Mouse (Mus musculus) embryonic facial prominence, embryonic 10.5 days (tissue): ENCODE measurements at regions not wholly inside any gene's neighbourhood (a gene's known extent, or its start where the extent isn't known, plus 50 kb on each side); places are given as distances from the start of the nearest gene placed in this dataset.

Source experiments
- DNase-seq: peaks from one replicate; pipeline ENCODE4 v3.0.0-alpha.2; 2017; ENCODE audit warnings: low spot score
- H3K27ac ChIP-seq: fragments of 300-500 bp; sonication (generic); replicated peaks from 2 replicates; pipeline ENCODE4 v1.5.1; 2016; ENCODE audit warnings: mild to moderate bottlenecking
- H3K27me3 ChIP-seq: fragments of 300-500 bp; sonication (generic); replicated peaks from 2 replicates; pipeline ENCODE4 v1.6.1; 2016; ENCODE audit warnings: low read depth, mild to moderate bottlenecking; ENCODE audit not compliant: poor library complexity, severe bottlenecking
- H3K36me3 ChIP-seq: fragments of 300-500 bp; sonication (generic); replicated peaks from 2 replicates; pipeline ENCODE4 v1.6.1; 2016; ENCODE audit warnings: mild to moderate bottlenecking, moderate library complexity
- H3K4me1 ChIP-seq: fragments of 300-500 bp; sonication (generic); 2 replicates; pipeline ENCODE4 v1.6.1; 2016
- H3K4me3 ChIP-seq: fragments of 300-500 bp; sonication (generic); 2 replicates; pipeline ENCODE4 v1.5.1; 2016; ENCODE audit warnings: mild to moderate bottlenecking, moderate library complexity
- H3K9me3 ChIP-seq: fragments of 300-500 bp; sonication (generic); 2 replicates; pipeline ENCODE4 v1.6.1; 2016; ENCODE audit warnings: mild to moderate bottlenecking
- WGBS: fragments of 180-500 bp; shearing (Covaris S2); methylation state at CpG from one replicate; pipeline ENCODE4 v1.1.7; 2016; 5-methylcytosine and 5-hydroxymethylcytosine counted together

- no peak overlapping the region for H3K4me3 ChIP-seq
- H3K4me1 ChIP-seq, result peaks cover 6% of the 10 kb centered on the region
- H3K27me3 ChIP-seq, result no peaks in the 10 kb centered on the region
- H3K9me3 ChIP-seq, result no peaks in the 10 kb centered on the region
- no peak for DNase-seq
- no peaks in the 10 kb centered on the region for H3K36me3 ChIP-seq
- H3K27ac ChIP-seq, result no peak overlapping the region
These were observed 174.5 kb upstream of the Car8 start for GRCm38 (mm10) chr4:8413307-8413706.

DNA sequence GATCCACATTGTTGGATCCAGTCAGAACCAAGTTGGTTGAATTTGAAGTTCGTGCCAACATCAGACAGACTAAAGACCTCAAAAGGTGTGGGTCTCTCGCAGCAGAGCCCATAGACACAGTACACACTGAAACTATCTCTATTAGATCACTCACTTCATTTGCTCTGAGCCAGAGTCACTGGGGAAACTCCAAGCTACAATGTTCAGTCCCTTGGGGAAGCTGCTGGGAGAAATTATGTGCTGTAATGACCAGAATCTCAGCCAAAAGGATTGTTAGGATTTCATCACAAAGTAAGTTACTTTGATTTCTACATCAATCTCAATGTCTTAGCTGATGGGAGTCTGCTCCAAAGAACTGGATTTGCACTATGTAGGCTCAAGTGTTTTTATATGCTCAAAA, 161.2 kb upstream of the Car8 start:
- no peak for DNase-seq
- H3K27ac ChIP-seq, result no peak overlapping the region
- H3K9me3 ChIP-seq, result no peaks in the 10 kb centered on the region
- WGBS, result 94% methylated on average over 2 of the region's 2 CpGs
- no peaks in the 10 kb centered on the region for H3K27me3 ChIP-seq
- H3K36me3 ChIP-seq, result no peaks in the 10 kb centered on the region
- peaks cover 3% of the 10 kb centered on the region; the same call in 1 of the 2 replicates for H3K4me1 ChIP-seq
- H3K4me3 ChIP-seq, result no peak overlapping the region

DNA sequence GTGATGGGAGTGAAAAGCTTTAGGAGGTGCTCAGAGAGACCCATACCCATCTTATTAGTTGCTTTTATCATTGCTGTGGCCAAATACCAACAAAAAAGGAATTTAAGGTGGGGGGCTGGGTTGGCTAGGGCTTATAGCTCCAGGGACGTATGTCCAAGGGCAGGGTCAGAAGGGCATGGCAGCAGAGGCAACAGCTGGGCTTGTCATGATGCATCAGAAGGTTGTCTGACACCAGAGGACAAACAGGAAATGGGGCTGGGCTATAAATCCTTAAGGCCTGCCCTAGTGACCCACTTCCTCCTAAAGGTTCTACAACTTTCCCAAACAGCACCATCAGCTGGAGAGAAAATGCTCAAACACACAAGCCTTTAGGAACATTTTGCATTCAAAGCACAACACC, 160.6 kb upstream of the Car8 start:
- DNase-seq, result no peak
- Histone ChIP-seq H3K27me3 (no peaks in the 10 kb centered on the region), H3K4me3 (no peak overlapping the region), H3K36me3 (no peaks in the 10 kb centered on the region), H3K27ac (no peak overlapping the region), H3K9me3 (no peaks in the 10 kb centered on the region), H3K4me1 (peaks cover 3% of the 10 kb centered on the region; the same call in 1 of the 2 replicates)
- 51% methylated on average over 1 of the region's 1 CpGs for WGBS

- H3K9me3 ChIP-seq, result no peaks in the 10 kb centered on the region
- 79% methylated on average over 4 of the region's 4 CpGs for WGBS
- H3K4me3 ChIP-seq, result no peak overlapping the region
- no peaks in the 10 kb centered on the region for H3K27me3 ChIP-seq
- peaks cover 3% of the 10 kb centered on the region; the same call in 1 of the 2 replicates for H3K4me1 ChIP-seq
- no peaks in the 10 kb centered on the region for H3K36me3 ChIP-seq
- H3K27ac ChIP-seq, result no peak overlapping the region
- DNase-seq, result no peak
These were observed 160.1 kb upstream of the Car8 start for GRCm38 (mm10) chr4:8398969-8399368.

DNA sequence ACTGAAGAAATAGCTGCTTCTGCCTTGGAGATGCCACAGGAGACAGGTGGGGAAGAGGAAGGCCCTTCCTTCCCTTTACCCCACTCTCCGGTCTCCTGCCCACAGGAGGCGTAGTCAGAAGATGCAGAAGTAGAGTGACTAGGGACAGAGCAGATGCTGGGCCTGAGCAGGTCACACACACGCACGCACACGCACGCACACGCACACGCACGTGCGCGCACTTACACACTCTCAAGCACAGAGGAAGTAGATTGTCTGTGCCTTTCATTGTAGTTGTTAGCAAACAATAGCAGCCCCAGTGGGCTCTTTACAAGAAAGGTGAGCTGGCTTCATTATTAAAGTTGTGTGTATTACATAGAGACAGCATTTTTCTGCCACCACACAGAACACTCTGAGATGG, 144.3 kb upstream of the Car8 start:
- no peak overlapping the region for H3K27ac ChIP-seq
- no peaks in the 10 kb centered on the region for H3K36me3 ChIP-seq
- 0 out of 2 replicates have a peak, but pooled peaks cover 3% of the 10 kb centered on the region for H3K27me3 ChIP-seq
- H3K4me3 ChIP-seq, result no peak overlapping the region
- no peak for DNase-seq
- H3K9me3 ChIP-seq, result no peaks in the 10 kb centered on the region
- whole genome bisulfite sequencing, result 95% methylated on average over 11 of the region's 11 CpGs
- peaks cover 13% of the 10 kb centered on the region; the same call in 1 of the 2 replicates for H3K4me1 ChIP-seq

DNA sequence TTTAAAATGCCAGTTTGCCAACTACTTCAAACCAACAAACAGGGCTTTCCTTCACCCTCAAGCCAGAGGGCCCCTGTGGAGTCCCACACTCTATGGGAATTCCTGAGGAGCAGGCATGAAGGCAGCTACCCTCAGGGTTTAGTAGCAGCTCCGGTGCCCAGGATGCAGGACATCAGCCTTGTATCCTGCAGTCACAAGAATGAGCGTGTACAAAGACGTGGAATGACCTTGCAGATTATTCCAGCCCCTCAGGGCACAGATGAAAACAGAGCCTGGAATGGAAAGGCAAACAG, 143.2 kb upstream of the Car8 start:
- H3K4me1 ChIP-seq, result peaks cover 13% of the 10 kb centered on the region; the same call in 1 of the 2 replicates
- H3K4me3 ChIP-seq, result no peak overlapping the region
- H3K27me3 ChIP-seq, result 0 out of 2 replicates have a peak, but pooled peaks cover 3% of the 10 kb centered on the region
- DNase-seq, result peak; percentile 11
- H3K9me3 ChIP-seq, result no peaks in the 10 kb centered on the region
- 34% methylated on average over 3 of the region's 3 CpGs for WGBS
- no peaks in the 10 kb centered on the region for H3K36me3 ChIP-seq
- no peak overlapping the region for H3K27ac ChIP-seq

GRCm38 (mm10) chr4:8381408-8382124, 142.7 kb upstream of the Car8 start:
- peak; percentile 31 for DNase-seq
- Histone ChIP-seq H3K27ac (no peak overlapping the region), H3K4me1 (peaks cover 13% of the 10 kb centered on the region; the same call in 1 of the 2 replicates), H3K36me3 (no peaks in the 10 kb centered on the region), H3K27me3 (0 out of 2 replicates have a peak, but pooled peaks cover 3% of the 10 kb centered on the region), H3K9me3 (no peaks in the 10 kb centered on the region), H3K4me3 (no peak overlapping the region)
- 27% methylated on average over 13 of the region's 13 CpGs for WGBS

- H3K27ac ChIP-seq, result no peak overlapping the region
- 61% methylated on average over 5 of the region's 5 CpGs for WGBS
- H3K4me3 ChIP-seq, result no peak overlapping the region
- 0 out of 2 replicates have a peak, but pooled peaks cover 3% of the 10 kb centered on the region for H3K27me3 ChIP-seq
- H3K9me3 ChIP-seq, result no peaks in the 10 kb centered on the region
- peak; percentile 58 for DNase-seq
- peaks cover 13% of the 10 kb centered on the region; the same call in 1 of the 2 replicates for H3K4me1 ChIP-seq
- no peaks in the 10 kb centered on the region for H3K36me3 ChIP-seq
These were observed 142.0 kb upstream of the Car8 start for GRCm38 (mm10) chr4:8380711-8381338.

GRCm38 (mm10) chr4:8374737-8375489, 136.1 kb upstream of the Car8 start:
- DNase-seq, result no peak
- no peak overlapping the region for H3K4me3 ChIP-seq

DNA sequence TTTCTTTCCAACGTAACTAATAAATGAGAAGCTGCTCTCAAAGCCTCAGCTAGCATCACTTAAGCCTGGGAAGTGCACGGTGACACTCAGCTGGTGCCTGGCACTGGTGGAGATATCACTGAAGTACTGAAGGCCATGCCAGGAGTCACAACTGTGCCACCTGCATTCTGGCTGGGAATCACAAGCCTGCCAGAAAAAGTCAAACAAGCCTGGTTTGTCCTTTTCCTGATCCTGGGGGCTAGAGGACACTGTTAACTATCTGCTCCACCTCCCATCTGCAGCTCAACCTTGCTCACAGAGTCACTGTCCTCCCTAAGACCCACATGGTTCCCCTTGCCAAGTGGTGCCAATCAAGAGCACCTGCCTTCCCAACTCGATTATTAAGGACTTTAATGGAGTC, 135.2 kb upstream of the Car8 start:
- H3K4me3 ChIP-seq, result no peak overlapping the region
- 81% methylated on average over 3 of the region's 3 CpGs for WGBS

More at GRCm38 (mm10) chr4:8374737-8375489, 136.1 kb upstream of the Car8 start:
- 57% methylated on average over 6 of the region's 6 CpGs for WGBS
- Histone ChIP-seq H3K4me1 (no peaks in the 10 kb centered on the region), H3K27me3 (no peaks in the 10 kb centered on the region), H3K9me3 (no peaks in the 10 kb centered on the region), H3K36me3 (no peaks in the 10 kb centered on the region), H3K27ac (no peak overlapping the region)

GRCm38 (mm10) chr4:8372069-8372468, 133.2 kb upstream of the Car8 start:
- Histone ChIP-seq H3K4me1 (no peaks in the 10 kb centered on the region), H3K27ac (no peak overlapping the region), H3K36me3 (no peaks in the 10 kb centered on the region), H3K27me3 (no peaks in the 10 kb centered on the region), H3K4me3 (no peak overlapping the region), H3K9me3 (no peaks in the 10 kb centered on the region)
- 69% methylated on average over 3 of the region's 3 CpGs for WGBS
- DNase-seq, result no peak

More for the DNA sequence above, 135.2 kb upstream of the Car8 start:
- DNase-seq, result no peak
- no peaks in the 10 kb centered on the region for H3K27me3 ChIP-seq
- no peaks in the 10 kb centered on the region for H3K4me1 ChIP-seq
- H3K36me3 ChIP-seq, result no peaks in the 10 kb centered on the region
- H3K9me3 ChIP-seq, result no peaks in the 10 kb centered on the region
- no peak overlapping the region for H3K27ac ChIP-seq

DNA sequence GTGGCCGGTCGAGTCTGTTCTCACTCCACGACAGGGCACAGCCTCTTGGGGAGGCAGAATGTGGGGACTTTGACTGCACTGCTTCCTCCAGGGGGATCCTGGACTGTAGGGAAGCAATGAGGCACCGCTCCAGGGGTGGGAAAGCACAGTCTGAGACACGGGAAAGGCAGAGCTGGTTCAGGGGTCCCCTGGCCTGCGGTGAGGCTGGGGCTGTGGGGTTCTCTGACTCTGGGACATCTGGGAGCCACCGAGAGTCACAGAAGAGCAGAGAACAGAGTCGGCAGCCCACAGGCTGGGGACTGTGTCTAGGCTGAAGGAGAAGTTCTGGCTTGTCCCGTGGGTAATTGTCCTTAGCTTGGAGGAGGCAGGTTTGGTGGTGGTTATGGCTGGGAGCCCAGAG, 131.9 kb upstream of the Car8 start:
- DNase-seq, result no peak
- WGBS, result 71% methylated on average over 9 of the region's 9 CpGs
- Histone ChIP-seq H3K36me3 (no peaks in the 10 kb centered on the region), H3K9me3 (no peaks in the 10 kb centered on the region), H3K4me3 (no peak overlapping the region), H3K27ac (no peak overlapping the region), H3K4me1 (no peaks in the 10 kb centered on the region), H3K27me3 (no peaks in the 10 kb centered on the region)
